Mouse (Mus musculus): Measurements from ENCODE around the gene Grik4.

Grik4 gene

DNA sequence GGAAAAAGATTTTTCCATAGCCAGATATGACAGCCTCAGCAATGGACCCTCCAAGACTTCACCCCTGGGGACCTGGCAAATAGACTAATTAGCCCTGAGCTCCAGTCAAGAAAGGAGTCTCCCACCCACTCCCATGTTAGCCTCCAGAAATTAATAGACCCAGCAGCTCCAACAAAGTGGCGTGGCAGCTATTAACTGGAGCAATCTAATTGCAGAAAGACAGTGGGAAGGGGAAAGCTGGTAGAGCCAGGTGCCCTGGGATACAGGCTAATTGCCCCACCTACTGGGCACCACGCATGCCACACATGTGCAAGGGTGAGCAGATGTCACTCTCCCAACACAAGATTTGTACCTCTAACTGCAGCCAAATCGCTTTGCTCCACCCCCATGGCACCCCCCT, 342.8 kb downstream of the Grik4 start:
- in situ Hi-C loops (cut with MboI, MseI): no loop called here

DNA sequence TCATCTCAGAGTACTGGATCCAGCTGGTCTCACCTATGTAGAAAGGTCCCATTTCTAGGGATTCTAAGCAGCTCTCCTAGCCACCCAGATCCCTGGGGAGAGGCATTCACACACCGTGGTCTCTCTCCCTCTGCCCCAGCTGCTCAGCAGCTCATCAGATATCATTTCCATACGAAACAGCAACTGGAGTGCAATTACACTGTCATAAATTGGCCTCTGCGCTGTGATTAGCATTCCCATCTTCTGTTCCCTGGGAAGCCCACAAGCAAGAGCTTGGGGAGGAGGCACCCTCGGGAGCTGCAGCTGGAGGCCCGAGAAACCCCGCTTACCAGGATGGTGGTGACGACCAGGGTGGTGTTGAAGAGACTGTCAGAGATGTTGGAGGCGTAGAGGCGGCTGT, 346.8 kb downstream of the Grik4 start:
- in situ Hi-C loops (cut with MboI, MseI): loop anchor here in 1 of 2 experiments (10.0 kb wide), 1 partner anchor 827 kb away; no protein-coding TSS in a partner anchor

DNA sequence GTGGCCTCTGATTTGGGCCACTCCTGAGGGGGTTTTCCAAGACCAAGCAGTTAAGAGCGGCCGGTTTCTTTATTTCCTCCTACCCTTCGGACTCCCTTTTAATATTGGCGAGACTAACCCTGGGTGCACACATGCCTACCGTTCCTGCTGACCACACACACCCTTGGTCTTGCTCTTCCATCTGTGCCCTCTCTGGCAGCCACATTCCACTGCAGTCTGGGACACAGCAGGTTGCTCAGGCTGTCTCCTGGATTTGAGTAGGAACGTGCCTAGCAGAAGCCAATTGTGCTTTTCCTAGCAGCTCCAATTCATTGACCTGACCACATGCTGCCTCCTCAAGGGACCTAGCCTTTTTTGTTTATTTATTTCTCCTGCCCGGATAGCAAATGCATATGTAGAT, 365.8 kb downstream of the Grik4 start:
- in situ Hi-C loops (cut with MboI, MseI): loop anchor here in 1 of 2 experiments (10.0 kb wide), 1 partner anchor 584 kb away; no protein-coding TSS in a partner anchor

DNA sequence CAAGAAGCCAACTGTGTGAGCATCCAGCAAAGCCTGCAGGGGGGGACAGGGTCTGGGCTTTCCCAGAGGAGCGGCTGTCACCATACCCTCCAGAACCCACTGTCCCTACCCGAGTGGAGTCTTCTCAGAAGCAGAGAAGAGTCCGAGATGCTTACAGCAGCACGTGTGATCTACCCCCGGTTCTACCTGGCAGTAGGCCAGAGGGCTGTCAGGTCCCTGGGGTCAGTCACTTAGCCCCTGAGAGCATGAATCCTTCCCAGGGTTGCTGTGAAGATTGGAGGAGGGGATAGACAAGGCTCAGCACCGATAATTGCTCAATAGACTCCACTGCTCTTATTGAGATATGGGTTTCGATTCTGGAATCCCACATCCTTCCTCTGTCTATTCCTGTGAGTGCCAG, 366.2 kb downstream of the Grik4 start:
- in situ Hi-C loops (cut with MboI, MseI): loop anchor here in 1 of 2 experiments (10.0 kb wide), 1 partner anchor 583 kb away; no protein-coding TSS in a partner anchor

DNA sequence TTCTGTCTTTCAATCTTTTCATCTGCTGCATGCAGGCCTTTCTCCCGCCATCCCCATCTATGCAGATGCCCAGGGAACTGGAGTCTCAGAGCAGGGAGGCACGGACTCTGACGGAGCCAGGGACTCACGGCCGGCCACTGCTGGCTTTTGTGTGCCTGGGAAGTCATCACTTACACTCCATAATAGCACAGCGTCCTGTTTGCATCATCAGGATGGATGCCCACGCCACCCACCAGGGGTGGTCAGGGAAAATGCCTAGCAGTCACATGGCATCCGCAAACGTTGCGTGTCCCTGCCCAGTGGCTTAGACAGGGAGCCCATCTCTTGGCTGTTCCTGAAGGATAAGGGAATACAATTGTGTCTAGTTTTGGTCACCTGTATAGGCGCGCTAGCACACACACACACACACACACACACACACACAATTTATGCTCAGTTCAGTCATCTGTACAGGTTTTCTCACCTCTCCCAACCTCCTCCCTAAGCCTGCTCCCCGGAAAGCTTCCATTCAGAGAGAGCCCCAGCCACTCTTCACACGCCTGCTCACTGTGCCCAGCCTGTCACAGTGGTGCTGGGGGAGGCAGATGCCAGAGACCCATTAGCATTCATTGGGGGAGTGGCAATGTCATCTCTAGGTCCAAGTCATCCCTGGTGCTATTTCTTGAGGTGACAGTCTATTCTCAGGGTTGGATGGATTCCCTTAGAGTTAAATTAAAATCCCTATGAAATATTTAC, 370.5 kb downstream of the Grik4 start:
- in situ Hi-C loops (cut with MboI, MseI): loop anchor here in 1 of 2 experiments (5.0 to 10.0 kb wide), 2 partner anchors 186 to 579 kb away; no protein-coding TSS in a partner anchor

DNA sequence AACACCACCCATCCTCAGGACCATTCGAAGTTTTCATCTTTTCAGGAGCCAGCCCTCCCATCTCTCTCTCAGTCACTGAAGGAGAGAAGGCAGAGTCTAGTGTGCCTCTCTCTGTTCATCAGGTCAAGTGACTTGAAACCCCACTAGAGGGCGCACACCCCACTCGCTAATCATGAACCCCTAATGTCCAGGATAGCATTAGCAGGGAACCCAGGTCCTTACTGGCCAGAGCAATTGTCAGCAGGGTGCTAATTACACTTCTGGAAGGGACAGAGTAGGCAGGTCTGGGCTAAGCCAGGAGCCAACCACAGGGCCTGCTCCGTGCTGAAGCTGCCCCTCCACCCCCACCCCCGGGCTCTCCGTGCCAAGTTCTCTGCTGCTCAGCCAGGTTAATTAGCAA, 371.1 kb downstream of the Grik4 start:
- in situ Hi-C loops (cut with MboI, MseI): loop anchor here in 1 of 2 experiments (5.0 to 10.0 kb wide), 2 partner anchors 186 to 578 kb away; no protein-coding TSS in a partner anchor

DNA sequence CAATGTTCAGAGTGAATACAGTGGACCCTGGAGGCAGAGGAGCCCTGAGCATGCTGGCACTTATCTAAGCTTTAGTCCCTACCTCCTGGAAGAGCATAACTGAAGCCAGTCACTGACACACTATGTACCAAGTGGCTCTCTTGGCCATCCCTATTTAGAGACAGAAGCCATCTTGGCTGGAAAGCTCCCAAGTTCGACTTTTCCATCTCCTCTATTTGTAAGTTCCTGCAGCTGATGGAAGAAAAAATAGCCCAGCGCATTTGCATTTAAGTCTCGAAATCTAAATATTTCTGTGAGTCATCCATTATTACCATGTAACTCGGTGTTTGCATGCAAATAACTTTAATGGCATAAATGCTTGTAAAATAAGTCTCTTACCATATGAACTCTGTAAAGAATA, 378.4 kb downstream of the Grik4 start:
- in situ Hi-C loops (cut with MboI, MseI): no loop called here

DNA sequence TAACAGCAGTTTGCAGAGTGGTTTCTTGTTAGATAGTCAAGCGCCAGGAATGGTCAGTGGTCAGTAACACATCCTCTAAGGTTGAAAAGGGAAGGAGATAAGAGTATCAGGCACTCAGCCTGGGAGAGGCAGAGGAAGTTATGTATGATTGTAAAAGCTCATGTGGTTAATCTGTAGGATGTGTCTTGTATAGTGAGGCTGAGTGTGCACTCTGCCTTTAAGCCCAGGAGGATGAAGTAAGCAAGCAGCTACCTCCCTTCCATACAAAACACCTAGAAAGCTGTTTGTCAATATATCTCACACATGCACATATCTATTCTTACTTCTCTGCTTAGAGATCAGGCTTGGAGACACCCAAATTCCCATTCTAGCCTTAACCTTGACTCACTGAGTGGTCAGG, 389.1 kb downstream of the Grik4 start:
- in situ Hi-C loops (cut with MboI, MseI): loop anchor here in 1 of 2 experiments (10.0 kb wide), 1 partner anchor 390 kb away; the partner anchor contains the start of gene Grik4

DNA sequence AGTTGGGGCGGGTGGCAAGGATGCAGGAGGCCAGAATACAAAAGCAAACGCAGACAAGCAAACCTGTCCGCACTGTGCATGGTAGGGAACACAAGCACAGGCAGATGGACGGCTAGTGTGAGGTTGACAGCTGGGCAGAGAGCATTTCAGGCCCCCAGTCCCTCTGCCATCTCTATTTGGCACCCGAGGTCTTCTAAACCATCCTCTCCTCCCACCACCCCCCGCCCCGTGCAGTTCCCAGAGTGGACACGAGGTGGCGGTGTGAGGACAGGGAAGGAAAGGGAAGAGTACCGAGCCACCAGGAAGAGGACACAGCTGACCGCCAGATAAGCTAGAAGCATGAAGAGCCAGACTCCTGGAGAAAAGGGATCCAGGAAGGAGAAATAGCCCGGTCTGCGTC, 394.2 kb downstream of the Grik4 start:
- in situ Hi-C loops (cut with MboI, MseI): loop anchor here in 1 of 2 experiments (10.0 kb wide), 1 partner anchor 395 kb away; the partner anchor contains the start of gene Grik4

DNA sequence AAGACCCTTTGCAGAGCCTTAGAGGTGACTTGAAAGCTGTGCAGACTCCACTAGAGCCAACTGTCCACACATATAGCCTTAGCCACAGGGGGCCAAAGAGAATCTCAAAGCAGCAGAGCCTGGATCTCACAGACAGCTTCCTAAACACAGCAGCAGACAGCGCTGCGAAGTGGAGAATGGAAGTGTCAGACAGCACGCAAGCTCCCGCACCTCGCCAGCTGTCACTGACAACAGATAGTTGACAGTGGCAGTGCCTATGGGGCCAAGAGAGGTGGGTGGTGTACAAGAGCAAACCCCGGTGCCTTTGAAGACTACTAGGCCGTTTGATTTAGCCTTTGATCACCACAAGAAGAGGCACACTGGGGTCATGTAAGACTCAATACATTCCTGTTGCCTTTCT, 395.3 kb downstream of the Grik4 start:
- in situ Hi-C loops (cut with MboI, MseI): no loop called here

DNA sequence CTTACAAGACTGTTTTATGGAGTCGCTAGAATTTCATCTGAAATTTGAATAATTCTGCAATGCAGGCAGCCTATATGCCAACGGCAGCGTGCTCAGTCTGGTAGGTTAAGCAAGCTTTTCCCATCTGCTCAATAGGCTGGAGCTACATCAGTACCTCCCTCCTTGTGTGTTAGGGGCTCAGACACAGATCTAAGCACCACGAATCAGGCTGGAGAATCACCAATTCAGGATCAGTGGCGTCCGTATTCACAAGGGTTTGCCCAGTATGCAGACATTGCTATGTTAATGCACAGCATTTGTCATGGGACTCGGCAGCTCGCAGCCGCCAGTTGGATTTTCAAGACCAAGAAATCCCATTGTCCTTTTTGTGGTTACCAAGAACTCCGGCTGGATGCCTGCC, 399.8 kb downstream of the Grik4 start:
- in situ Hi-C loops (cut with MboI, MseI): no loop called here

DNA sequence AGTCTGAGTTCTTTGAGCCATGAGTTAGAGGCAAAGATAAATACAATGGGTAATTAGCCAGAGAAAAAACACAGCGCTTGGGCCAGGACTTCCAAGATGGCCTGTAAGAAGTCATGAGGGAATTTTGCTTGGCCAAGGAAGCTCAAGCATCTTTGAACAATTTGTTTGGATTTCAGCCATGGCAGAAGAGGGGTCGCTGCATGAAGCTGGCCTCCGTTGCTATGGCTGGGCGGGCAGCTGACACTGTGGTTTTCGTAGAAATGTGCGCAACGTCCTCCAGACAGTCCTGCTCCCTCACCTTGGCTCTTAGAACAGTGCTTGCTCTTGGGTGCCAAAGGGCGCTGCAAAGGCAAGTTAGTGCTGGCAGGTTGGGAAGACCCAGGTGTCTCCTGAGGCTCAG, 410.8 kb downstream of the Grik4 start:
- in situ Hi-C loops (cut with MboI, MseI): no loop called here

DNA sequence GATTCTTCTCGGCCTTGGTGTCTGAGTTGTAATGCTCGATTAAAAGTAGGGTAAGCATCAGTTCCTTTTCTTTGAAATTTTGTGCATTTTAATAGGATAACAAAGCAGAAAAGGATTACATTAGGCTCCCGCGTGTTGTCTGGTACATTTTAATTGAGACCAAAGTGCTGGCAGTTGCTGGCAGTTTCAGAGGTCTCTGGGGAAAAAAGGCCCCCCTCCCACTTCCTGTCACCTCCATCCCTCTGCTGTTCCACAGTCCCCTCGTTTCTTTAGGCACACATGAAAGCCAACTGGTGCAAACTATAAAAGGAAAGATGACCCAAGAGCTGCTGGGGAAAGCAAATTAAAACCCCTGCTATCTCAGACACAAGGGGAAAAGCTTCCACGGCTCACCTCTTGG, 411.3 kb downstream of the Grik4 start:
- in situ Hi-C loops (cut with MboI, MseI): no loop called here

DNA sequence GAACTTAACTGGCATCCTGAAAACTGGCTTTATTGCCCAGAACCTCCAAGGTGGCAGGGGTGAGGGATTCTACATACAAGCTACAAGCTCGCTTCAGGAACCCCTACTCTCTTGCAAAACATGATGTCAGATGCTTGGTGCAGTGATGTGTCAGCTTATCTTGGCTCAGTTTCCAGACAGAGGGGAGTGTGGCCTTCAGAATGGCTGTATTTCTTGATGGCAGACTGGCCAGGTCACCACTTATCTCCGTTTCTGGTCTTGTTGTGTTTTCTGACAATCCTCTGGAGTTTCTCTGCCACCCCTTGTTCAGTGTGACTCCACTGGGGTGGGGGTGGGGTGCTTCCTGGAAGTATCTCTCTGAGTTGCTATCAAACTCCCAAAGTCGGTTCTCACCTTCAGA, 412.3 kb downstream of the Grik4 start:
- in situ Hi-C loops (cut with MboI, MseI): no loop called here

DNA sequence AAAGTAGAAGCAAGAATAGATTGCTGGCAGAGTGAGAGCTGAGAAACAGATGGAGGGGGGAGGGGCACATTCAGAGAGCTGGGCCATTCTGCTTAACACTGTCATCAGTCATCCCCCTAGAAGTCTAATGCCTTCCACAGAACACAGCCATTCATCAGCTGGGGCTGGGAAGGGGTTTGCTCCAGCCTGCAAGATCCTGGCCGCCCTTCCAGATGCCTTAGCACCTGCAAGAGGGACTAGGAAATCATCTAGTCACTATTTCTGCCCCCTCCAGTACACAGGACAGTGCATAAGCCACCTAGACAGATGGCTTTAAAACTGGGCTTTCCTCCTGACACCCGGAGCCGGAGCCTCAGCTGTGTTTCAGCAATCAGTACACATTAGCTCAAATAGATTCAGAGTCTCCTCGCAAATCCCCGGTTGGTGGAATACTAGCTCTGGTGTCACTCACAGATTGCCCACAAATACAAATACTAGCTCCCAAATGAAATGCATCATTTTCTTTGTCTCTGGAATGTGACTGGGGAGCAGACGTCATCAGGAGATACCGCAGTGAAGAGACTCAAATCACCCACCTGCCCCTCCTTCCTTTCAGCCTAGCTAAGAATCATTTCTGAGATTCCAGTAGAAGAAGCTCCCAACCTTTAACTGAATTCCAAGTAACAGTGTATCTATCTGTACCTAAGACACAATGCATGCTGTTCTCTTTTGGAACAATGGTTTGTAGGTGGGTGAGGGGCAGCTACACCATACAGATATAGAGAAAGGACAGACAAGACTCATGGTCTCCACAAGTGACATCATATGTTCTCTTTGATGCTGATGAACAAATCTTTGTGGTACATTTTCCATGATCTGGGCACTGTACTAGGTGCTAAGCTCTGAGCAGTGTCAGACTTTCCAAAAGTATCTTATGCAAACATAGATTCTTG, 413.8 kb downstream of the Grik4 start:
- in situ Hi-C loops (cut with MboI, MseI): no loop called here

DNA sequence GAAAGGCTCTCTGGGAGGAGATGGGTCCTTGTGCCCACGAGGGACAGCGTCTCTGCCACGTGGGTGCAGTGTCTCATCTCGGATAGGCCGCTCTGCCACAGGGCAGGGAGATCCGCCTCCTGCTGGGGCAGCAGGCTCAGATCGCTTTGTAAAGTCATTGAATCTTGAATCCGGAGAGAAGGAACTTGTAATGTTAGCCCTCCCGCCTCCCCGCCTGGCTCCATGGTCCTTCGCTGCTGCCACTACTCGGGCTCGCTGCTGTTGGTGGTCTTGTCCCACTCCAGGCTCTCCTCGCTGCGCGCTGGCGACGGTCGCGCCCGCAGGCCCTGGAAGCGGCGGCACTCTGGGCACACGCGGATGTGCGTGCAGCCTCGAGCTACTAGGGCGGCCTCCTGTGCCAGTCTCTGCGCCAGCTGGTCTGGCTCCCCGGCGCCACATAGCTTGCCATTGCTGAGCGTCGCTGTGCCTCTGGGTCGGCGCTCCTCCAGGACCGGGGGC, 423.7 kb downstream of the Grik4 start:
- in situ Hi-C loops (cut with MboI, MseI): no loop called here

DNA sequence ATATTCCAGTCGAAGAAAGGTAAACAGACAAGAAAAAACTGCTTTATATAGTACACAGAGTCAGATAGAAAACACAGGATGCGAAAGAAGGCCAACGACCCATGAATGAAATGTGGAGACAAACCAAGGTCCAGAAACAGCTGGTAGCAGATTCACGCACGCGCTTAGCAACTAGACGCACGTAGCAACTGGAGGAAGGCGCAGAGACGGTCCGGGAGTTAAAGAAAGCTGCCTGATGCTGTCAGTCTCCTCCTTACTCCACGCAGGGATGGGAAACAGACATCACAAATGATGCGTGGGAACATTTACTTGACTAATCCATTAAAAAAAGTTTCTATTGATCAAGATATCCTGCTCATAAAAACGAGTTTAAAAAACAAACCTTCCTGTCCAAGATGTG, 426.1 kb downstream of the Grik4 start:
- in situ Hi-C loops (cut with MboI, MseI): no loop called here

DNA sequence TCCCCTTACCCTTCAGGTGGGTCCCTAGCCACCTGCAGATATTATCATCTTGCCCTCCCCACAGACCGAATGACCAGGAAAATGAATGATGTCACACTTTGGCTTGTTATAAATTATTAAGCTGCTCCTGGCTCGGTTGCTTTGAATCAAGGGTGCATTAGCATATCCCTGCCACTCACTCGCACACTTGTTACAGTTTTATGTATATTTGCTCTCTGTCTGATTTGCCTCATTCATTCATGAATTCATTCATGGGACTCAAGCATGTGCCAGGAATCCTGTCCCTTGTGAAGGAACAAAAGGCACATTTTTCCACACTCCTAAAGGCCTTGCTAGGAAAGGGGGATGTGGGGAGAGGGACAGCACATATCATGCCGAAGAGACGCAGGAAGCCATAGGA, 431.1 kb downstream of the Grik4 start:
- in situ Hi-C loops (cut with MboI, MseI): no loop called here

DNA sequence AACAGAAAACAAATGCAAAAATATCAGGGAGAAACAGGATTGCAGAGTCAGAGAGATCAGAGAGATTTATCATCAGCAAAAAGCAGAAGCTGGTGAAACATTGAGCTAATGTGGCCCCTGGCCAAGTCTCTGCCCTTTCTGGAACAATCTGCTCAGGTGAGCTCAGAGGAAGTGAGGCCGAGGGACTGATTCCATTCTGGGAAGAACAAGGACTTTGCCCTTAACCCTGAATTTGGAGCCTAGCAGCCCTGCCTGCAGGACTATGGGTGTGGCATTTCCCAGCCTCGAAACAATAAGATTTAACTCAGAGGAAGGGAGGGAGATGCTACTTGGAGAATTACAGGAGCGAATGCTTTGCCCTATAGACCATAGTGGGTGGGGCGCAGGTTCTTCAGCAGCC, 432.0 kb downstream of the Grik4 start:
- in situ Hi-C loops (cut with MboI, MseI): no loop called here

DNA sequence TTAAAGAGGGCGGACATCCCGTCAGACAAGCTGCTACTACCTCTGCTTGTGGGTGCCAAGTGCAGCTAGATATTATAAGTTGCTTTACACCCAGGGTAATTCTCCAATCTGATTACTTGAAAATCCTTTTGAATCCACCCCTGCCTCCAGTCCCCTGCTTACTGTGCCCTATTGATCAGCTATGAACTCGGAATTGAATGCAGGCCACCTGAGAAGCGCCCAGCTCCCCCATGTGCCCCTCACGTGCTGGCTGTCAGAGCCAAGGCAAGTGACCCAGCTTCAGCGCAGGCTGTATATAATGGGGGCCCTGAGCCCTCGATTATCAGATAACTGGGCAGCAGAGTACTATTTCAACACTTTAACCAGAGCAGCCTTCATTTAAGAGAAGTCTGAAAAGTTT, 436.1 kb downstream of the Grik4 start:
- in situ Hi-C loops (cut with MboI, MseI): no loop called here

DNA sequence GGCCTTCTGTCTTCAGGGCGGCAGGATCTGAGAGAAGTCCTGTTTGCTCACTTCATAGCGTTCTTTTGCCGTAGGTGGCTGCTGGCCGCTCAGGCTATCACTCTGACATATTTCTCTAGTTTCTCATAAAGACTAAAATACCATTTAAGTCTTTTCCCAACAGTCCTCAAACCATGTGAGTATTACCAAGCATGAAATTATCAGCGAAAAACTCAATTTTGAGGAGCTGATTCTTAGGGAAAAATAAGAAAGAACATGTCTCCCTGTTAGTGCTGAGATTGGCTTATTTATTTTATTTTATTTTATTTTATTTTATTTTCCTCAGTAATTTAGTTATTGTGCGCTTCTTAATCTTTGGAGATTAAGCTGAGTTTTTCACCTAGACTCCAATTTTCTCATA, 436.6 kb downstream of the Grik4 start, which contains the start of gene Tbcel:
TSS of gene Tbcel (minus strand) at position 101 of the 400 bp plus-strand sequence.
- in situ Hi-C loops (cut with MboI, MseI): no loop called here

DNA sequence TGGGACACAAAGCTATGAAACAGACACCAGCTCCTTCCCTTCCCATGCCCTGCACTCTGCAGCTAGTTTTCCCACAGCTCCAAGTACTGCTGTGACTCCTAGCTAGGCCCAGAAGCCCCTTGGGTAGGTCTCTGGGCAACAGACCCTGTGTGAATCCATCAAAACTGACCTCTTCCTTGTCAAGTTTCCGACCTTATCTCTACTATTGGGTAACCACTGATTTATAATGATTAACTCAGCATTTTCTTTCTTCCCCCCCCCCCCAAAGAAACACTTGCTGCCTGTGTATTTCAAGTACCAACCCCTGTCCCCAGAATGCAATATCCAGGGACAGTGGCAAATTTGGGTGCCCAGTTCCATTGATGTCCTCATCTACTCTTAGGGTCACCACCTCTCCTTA, 437.3 kb downstream of the Grik4 start:
- in situ Hi-C loops (cut with MboI, MseI): no loop called here
